Mouse (Mus musculus): ENCODE results near the gene Hmcn1. TPM values are rescaled to one million over a fixed set of nuclear protein-coding genes. Genes with fewer than 3 reads are reported as not detected.

The Hmcn1 gene
- polyA plus RNA-seq, 1 experiment from 2014 or later = 1.0 TPM

DNA sequence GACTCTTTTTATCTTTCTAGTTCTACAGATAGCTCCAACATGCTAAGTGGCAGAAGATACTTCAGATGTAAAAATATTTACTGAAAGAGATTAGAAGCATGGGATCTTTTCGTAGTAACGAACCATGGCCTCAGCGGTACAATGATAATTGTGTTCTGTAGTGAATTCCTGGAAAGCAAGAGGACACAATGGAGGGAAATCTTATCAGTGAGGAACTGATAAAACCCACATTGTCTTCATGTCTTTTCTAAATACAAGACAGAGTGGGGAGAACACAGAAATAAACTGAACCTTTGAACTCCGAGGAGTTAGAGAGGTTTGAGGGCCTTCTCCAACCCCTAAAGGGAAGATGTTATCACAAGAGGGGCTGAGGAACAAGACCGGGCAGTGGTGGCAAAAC lies 126.6 kb downstream of the Hmcn1 start:
- H3K9me3 ChIP-seq = no peaks in the 10 kb centered on the region
- no peak for ATAC-seq (replicated peaks)
- WGBS = 79% methylated on average over 5 of the region's 5 CpGs

DNA sequence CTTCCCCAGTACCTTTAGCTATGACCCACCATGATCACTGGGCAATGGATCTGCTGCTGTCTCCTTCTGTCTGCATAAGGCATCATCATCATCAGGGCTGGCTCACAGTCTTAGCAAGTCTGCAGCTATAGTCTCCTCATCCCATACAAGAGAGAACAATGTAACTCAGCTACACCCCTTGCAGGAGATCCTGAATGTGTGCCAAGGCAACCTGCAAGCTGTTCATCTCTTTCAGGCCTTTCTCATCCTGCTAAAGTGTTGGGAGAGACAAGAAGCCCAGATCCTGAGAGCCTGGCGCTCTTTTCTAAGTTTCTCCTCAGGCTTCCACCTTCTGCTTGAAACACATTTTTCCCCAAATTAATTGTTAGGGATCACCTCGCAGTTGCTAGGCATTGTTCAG lies 135.5 kb downstream of the Hmcn1 start:
- Histone ChIP-seq H3K27ac (replicated peaks) (no peak overlapping the region), H3K36me3 (no peaks in the 10 kb centered on the region), H3K9me3 (no peaks in the 10 kb centered on the region), H3K27me3 (no peaks in the 10 kb centered on the region), H3K4me1 (no peaks in the 10 kb centered on the region), H3K4me3 (no peak overlapping the region), H3K9ac (replicated peaks) (no peak overlapping the region), H3K4me2 (replicated peaks) (no peak overlapping the region)
- 61% methylated on average over 2 of the region's 2 CpGs for WGBS
- no peak for ATAC-seq (replicated peaks)

More for the DNA sequence above, 126.6 kb downstream of the Hmcn1 start:
- Histone ChIP-seq H3K4me2 (replicated peaks) (no peak overlapping the region), H3K4me3 (no peak overlapping the region), H3K27ac (replicated peaks) (no peak overlapping the region), H3K4me1 (no peaks in the 10 kb centered on the region), H3K27me3 (no peaks in the 10 kb centered on the region), H3K36me3 (no peaks in the 10 kb centered on the region), H3K9ac (replicated peaks) (no peak overlapping the region)

DNA sequence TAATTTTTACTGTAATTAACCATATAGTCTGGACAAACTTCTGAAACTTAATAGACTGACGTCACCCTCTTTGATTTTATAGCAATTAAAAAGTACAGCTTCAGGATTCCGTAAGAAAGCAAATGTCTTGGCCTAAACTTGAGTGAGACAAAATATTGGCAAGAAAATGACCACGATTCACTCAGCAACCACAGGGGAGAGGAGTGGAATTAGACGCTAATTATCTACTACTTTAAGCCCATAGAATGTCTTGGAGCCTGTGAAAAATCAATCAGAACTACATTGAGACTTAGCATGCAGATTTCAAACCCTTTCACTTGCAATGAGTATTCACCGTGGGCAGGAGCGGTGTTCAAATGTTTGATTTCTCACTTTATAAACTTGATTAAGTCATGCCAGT lies 159.8 kb downstream of the Hmcn1 start:
- Histone ChIP-seq H3K27me3 (no peaks in the 10 kb centered on the region), H3K9me3 (no peaks in the 10 kb centered on the region), H3K4me1 (no peaks in the 10 kb centered on the region), H3K27ac (replicated peaks) (no peak overlapping the region), H3K4me2 (replicated peaks) (no peak overlapping the region), H3K36me3 (no peaks in the 10 kb centered on the region), H3K4me3 (no peak overlapping the region), H3K9ac (replicated peaks) (no peak overlapping the region)
- 51% methylated on average over 6 of the region's 6 CpGs for WGBS
- ATAC-seq (replicated peaks) = peak; percentile 60; the same call in 1 of the 2 replicates

DNA sequence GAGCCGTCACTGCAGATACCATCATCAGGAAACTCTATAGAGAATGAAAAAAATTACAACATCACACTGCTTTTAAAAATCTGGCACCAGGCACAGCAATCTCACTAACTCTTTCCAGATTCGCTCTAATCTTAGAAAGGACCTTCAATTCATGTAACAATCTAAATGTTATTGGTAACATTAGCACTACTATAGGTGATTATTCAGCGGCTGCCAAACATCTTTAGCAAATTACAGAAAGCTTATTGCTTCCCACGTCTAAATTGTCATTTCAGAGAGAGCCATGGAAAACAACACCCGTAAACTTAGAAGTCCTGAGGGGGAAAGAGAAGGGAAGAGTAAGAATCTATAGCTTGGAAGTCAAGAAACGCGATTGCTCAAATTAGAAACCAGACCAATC lies 163.4 kb downstream of the Hmcn1 start:
- Histone ChIP-seq H3K36me3 (no peaks in the 10 kb centered on the region), H3K9me3 (no peaks in the 10 kb centered on the region), H3K4me3 (no peak overlapping the region), H3K4me2 (replicated peaks) (no peak overlapping the region), H3K27me3 (no peaks in the 10 kb centered on the region), H3K27ac (replicated peaks) (no peak overlapping the region), H3K9ac (replicated peaks) (no peak overlapping the region), H3K4me1 (no peaks in the 10 kb centered on the region)
- ATAC-seq (replicated peaks) = no peak
- 64% methylated on average over 7 of the region's 7 CpGs for WGBS

DNA sequence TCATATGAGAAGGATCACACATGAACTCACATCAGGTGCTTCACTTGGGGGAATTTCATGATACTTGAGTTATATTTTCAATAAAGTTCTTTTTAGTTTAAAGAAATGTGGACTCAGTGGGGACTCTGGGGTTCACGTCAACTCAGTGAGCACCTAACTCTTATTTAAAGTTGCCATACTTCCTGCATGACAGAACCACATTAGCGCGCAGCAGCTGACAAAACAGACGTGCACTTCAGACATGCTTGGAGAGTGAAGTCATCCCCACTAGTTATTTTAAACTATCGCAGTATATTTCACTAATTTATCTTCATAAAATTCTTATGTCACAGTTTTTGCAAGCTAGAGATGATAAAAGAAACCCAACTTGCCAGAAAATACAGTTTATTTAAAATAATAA lies 166.1 kb downstream of the Hmcn1 start:
- H3K9ac ChIP-seq (replicated peaks) = no peak overlapping the region
- H3K36me3 ChIP-seq = no peaks in the 10 kb centered on the region
- no peak overlapping the region for H3K4me3 ChIP-seq
- WGBS = 84% methylated on average over 5 of the region's 5 CpGs
- H3K27ac ChIP-seq (replicated peaks) = no peak overlapping the region
- ATAC-seq (replicated peaks) = no peak
- no peaks in the 10 kb centered on the region for H3K27me3 ChIP-seq
- no peak overlapping the region for H3K4me2 ChIP-seq (replicated peaks)
- H3K9me3 ChIP-seq = no peaks in the 10 kb centered on the region
- no peaks in the 10 kb centered on the region for H3K4me1 ChIP-seq

DNA sequence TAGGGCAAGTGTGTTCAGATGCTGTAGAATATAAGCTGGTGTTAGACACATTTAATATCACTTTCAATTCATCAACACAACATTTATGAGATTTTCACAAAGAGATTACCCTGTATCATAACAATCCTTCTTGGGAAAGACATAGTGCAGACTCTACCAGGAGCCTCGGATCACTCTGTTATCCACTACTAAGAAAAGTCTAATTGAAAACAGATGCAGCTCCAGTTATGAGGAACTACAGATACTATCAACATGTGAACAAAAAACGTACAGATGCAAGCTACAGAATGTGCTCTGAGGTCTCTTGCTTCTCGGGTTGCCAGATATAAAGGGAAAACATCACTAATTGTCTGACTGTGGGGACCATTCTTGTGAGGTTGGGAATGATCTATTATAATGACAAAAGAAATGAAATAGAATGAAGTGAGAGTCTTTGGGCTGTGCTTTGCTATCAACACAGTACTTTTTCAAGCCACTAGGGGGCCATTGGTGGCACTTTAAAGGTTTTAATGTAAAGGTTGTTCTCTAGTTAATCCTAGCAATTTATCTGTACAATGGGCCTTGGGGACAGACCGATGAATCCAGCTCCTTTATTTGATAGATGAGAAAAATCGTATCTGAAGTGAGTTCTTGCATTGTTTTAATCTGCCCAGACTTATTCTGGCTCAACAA lies 168.8 kb downstream of the Hmcn1 start:
- no peak overlapping the region for H3K9ac ChIP-seq (replicated peaks)
- no peak for ATAC-seq (replicated peaks)
- H3K4me1 ChIP-seq = no peaks in the 10 kb centered on the region
- H3K4me3 ChIP-seq = no peak overlapping the region
- H3K9me3 ChIP-seq = no peaks in the 10 kb centered on the region
- no peak overlapping the region for H3K4me2 ChIP-seq (replicated peaks)
- H3K27me3 ChIP-seq = no peaks in the 10 kb centered on the region
- H3K36me3 ChIP-seq = no peaks in the 10 kb centered on the region
- WGBS = 70% methylated on average over 5 of the region's 5 CpGs
- H3K27ac ChIP-seq (replicated peaks) = no peak overlapping the region

DNA sequence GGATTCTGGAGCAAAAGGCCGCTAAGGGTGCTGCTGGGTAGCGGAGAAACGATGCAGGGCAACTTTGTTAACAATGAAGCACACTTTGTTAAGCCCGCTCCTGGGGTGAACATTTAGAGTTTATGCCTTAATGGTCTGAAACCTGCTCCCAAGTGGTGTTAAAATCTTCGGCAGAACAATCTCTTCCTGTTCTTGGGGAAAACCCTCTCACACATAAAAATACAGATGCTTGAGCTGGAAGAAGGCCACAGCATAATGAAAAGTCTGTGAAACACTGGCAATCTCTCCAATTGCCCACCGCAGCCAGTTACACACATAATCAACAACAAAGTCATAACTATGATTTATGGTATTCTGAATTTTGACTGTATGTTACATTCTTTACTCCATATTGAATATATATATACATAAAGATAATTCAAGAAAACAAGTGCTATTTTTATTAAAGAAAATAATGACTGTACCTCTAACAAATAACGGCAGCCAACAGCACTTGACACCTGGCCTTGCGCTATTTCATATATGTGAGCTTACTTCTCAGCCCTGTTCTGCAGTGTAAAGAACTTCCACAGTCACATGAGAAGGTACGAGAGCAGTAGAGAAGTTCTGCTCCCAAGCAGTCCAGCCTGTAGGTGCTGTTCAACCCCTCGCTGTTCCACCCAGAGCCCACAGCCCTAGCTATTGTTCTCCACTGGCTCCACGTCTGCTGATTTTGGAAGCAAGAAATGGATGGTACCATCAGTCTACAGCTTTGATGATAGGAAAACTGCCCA lies 177.0 kb downstream of the Hmcn1 start:
- no peak for ATAC-seq (replicated peaks)
- Histone ChIP-seq H3K27ac (replicated peaks) (no peak overlapping the region), H3K36me3 (no peaks in the 10 kb centered on the region), H3K4me3 (no peak overlapping the region), H3K9me3 (no peaks in the 10 kb centered on the region), H3K9ac (replicated peaks) (no peak overlapping the region), H3K4me2 (replicated peaks) (no peak overlapping the region), H3K27me3 (no peaks in the 10 kb centered on the region), H3K4me1 (no peaks in the 10 kb centered on the region)
- 83% methylated on average over 11 of the region's 11 CpGs for WGBS

DNA sequence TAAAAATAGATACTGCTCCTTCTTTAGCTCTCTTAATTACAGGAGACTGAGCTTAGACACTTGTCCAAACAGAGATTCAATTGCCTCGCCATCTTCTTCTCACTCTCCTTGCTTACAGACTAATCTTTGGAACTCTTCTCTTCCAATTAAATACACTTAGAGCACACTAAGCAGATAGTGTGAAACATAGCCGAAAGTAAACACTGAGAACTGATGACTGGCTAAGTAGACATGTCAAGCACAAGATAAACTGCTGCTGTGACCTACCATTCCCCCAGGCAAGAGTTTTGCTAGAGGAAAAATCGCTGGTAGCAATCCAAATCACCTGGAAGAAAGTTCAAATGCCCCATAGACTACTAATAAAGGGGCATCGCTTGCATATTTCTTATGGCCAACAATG lies 178.3 kb downstream of the Hmcn1 start:
- H3K4me3 ChIP-seq = no peak overlapping the region
- no peaks in the 10 kb centered on the region for H3K4me1 ChIP-seq
- no peaks in the 10 kb centered on the region for H3K27me3 ChIP-seq
- no peak for ATAC-seq (replicated peaks)
- WGBS = 83% methylated on average over 4 of the region's 4 CpGs
- no peaks in the 10 kb centered on the region for H3K9me3 ChIP-seq
- no peak overlapping the region for H3K9ac ChIP-seq (replicated peaks)
- no peak overlapping the region for H3K27ac ChIP-seq (replicated peaks)
- no peaks in the 10 kb centered on the region for H3K36me3 ChIP-seq
- no peak overlapping the region for H3K4me2 ChIP-seq (replicated peaks)

DNA sequence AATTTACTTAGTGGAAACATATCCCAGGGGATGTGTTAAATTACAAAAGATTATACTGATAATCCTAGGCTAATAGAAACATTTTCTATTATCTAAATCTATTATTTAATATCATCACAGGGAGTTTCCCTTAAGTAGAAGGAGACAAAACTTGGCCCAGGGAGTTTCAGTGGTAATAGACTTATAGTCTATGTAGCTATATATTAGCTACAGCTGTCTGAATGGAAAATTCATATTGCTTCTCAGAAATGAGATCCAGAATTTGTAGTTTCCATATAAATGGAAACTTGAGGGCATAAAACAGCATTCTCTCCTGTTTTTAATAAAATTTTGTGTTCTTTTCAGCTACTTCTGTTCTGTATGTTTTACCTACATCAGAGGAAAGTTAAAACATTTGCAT lies 179.9 kb downstream of the Hmcn1 start:
- no peaks in the 10 kb centered on the region for H3K9me3 ChIP-seq
- no peaks in the 10 kb centered on the region for H3K27me3 ChIP-seq
- H3K27ac ChIP-seq (replicated peaks) = no peak overlapping the region
- no peak overlapping the region for H3K4me2 ChIP-seq (replicated peaks)
- no peak for ATAC-seq (replicated peaks)
- no peak overlapping the region for H3K4me3 ChIP-seq
- no peaks in the 10 kb centered on the region for H3K4me1 ChIP-seq
- no peaks in the 10 kb centered on the region for H3K36me3 ChIP-seq
- no peak overlapping the region for H3K9ac ChIP-seq (replicated peaks)

DNA sequence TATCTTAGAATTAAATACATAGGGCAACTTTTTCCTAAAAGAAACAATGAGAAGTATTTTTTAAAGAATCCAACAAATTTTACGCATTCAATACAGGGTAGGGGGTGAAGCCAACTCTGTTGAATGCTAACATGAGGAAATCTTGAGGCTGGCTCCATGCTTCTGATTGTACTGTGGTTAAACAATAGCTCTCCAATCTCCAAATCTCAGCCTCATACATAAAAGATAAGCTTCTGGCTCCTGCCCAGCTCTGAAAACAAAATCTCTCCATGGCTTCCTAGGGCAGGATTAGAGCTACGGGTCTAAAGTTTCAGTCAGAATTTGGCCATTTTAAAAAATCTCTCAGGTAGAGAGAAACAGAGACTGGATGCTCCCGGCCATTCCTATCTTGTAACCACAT lies 186.4 kb downstream of the Hmcn1 start:
- Histone ChIP-seq H3K4me2 (replicated peaks) (no peak overlapping the region), H3K27ac (replicated peaks) (no peak overlapping the region), H3K36me3 (no peaks in the 10 kb centered on the region), H3K9ac (replicated peaks) (no peak overlapping the region), H3K9me3 (no peaks in the 10 kb centered on the region), H3K4me3 (no peak overlapping the region), H3K27me3 (no peaks in the 10 kb centered on the region), H3K4me1 (no peaks in the 10 kb centered on the region)
- 56% methylated on average over 3 of the region's 3 CpGs for WGBS
- ATAC-seq (replicated peaks) = no peak

DNA sequence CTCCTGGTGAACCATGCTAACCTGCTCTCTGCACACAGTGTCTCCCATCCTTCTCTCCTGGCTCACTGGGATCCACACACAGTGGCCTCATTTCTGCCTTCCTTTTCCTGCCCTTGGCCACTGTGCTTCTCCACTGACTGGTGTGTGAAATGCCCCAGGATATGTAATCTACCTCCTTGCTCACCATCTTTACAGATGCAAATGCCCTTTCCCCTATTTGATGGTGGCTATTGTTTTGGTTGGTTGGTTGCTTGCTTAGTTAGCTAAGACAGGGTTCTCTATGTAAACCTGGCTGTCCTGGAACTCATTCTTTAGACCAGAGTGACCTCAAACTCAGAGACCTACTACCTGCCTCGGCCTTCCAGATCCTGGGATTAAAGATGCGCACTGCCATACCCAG lies 187.8 kb downstream of the Hmcn1 start:
- Histone ChIP-seq H3K27me3 (no peaks in the 10 kb centered on the region), H3K9me3 (no peaks in the 10 kb centered on the region), H3K9ac (replicated peaks) (no peak overlapping the region), H3K27ac (replicated peaks) (no peak overlapping the region), H3K4me3 (no peak overlapping the region), H3K4me2 (replicated peaks) (no peak overlapping the region), H3K36me3 (no peaks in the 10 kb centered on the region), H3K4me1 (no peaks in the 10 kb centered on the region; the same call in 1 of the 2 replicates)
- ATAC-seq (replicated peaks) = no peak
- 83% methylated on average over 2 of the region's 2 CpGs for WGBS

DNA sequence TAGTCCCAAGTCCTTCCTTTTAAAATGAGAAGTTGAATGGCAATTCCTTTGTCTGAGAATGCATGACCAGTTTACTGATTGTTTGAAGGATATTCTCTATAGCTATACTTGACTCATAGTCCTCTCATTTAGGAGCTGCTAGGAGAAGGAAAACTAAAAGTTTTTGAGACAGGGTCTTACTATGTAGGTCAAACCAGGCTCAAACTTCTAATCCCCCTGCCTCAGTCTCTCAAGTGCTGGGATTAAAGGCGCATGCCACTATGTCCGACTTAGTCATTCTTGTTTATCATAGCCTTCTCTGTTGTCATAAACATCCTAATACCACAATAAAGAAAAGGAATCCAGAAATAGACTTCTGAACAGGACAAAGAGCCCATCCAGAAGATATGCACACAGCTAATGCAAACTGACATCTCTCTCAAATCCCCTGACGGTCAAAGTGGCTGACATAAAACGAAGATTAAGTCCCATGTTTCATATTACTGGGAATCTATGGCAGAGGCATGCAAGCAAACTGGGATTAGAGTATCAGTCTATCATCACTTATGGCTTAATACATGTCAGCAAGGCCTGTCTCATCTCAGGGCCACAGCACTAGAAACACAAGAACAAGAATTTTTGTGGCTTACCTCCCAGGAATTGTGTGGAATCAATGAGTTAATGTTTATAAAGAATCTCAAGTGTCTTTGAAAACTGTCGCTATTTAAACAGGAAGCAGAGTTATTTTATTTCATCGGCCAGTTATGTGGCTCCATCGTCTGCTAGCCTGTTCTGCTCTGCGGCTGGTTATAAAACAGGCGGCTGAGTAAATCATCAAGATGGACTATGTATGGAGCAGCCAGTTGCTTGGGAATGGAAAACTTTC lies 188.8 kb downstream of the Hmcn1 start:
- no peak overlapping the region for H3K4me3 ChIP-seq
- no peak for ATAC-seq (replicated peaks)
- H3K27me3 ChIP-seq = no peaks in the 10 kb centered on the region
- H3K27ac ChIP-seq (replicated peaks) = no peak overlapping the region
- no peak overlapping the region for H3K9ac ChIP-seq (replicated peaks)
- H3K4me1 ChIP-seq = no peaks in the 10 kb centered on the region; the same call in 1 of the 2 replicates
- WGBS = 88% methylated on average over 9 of the region's 9 CpGs
- no peak overlapping the region for H3K4me2 ChIP-seq (replicated peaks)
- H3K36me3 ChIP-seq = no peaks in the 10 kb centered on the region
- no peaks in the 10 kb centered on the region for H3K9me3 ChIP-seq
